Mouse (Mus musculus): Measurements from ENCODE around the gene Atp6ap1l. TPM values are rescaled to one million over a fixed set of nuclear protein-coding genes. Genes with fewer than 3 reads are reported as not detected.

Atp6ap1l gene
- polyA plus RNA-seq, 1 experiment from 2014 or later = 0.18 TPM

DNA sequence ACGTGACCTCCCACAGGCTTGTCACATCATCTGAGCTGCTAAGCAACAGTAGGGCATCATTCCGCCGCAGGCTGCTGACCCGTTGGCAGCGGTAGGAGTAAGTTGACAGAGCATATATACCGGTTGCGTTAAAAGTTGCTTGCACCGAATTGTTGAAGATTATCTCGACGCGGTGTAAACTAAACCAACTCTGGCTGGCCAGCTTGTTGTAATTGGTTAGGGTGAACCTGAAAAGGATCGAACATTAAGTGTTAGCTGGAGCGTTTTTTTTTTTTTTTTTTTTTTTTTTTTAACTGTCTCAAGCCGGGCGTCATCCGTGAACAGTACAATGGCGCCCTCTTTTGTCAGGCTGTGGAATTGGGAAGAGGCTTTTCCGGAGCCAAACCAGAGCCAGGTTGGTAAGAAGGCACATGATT lies 18.6 kb downstream of the Atp6ap1l start:
- peak; percentile 66 for DNase-seq (ENCODE audit: low spot score)

DNA sequence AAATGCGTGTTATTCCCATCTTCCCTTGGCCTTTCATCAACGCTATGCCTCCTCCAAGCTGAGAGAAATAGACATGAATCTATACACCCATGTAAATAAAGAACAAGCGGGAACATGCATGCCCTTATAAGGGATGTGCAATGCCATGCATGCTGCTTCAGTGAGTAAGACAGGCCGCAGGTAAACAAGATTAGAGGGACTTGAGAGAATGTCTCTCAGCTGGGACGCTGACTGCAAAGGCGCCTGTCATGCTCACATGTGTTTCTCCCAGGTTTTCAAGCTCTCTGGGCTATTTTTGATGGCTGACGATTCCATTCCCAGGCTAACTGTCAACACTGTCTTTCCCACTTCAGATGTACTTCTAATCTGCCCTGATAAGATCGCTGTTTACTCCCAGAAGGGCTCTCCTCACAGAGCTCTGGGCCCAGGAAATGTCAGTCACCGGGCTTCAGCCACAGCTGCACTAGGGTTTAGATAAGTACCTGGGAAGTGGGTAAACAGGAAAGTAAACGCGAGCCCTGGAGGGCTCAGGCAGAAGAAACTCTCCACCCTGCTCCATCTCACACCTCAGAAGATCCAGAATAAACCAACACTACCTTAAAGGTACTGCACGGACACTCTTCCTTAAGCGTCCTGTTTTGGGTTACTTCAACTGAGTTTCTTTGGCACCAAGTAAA lies 19.2 kb downstream of the Atp6ap1l start:
- peak; percentile 40 for DNase-seq (ENCODE audit: low spot score)

DNA sequence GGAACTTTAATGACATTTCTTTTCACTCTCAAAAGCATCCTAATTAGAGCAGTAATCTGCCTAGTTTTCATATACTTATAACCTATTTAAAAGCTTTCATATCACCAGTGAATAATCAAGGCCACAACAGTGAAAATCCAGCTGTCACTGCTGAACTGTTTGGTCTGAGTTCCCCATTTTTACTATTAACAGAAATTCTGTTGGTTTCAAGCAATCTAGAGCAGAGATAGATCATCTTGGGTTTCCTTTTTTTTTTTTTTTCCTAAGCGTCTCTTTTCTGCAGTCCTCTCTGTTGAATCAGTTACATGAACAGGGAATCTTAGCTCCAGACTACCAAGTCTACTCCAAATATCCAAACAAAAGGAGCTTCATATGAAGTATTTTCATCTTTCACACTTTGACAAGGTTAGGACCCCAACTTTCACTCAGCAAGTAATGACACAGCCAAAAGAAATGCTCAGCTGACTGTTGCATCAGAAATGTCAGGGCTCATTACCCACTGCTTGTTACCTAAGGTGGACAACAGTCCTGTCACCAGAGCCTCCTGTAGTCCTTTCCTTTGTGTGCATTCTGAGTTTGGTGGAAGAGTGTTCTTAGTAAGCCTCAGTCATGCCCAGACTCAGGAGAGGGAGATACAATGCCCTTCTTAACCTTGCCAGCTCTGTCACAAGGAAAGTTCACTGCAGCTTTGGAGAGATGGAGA lies 23.3 kb downstream of the Atp6ap1l start:
- no peak for DNase-seq (ENCODE audit: low spot score)

DNA sequence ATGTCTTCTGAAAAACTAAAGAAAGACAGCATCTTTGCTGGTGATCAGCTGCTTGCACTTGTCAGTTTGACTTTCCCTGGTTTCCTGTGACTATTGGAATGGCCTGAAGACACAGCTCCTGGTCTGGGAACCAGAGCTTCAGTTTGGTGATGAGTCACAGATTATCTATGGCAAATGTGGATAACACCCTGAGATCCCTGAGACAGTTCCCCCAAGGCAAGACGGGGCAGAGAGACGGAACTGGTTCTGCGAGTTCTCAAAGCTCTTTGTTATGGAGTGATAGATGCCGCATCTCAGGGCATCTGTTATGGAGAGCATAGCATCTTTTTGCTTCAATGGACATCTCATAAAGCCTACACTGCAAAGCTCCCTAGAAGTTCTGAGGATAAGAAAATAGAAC lies 33.6 kb downstream of the Atp6ap1l start:
- no peak for DNase-seq (ENCODE audit: low spot score)

DNA sequence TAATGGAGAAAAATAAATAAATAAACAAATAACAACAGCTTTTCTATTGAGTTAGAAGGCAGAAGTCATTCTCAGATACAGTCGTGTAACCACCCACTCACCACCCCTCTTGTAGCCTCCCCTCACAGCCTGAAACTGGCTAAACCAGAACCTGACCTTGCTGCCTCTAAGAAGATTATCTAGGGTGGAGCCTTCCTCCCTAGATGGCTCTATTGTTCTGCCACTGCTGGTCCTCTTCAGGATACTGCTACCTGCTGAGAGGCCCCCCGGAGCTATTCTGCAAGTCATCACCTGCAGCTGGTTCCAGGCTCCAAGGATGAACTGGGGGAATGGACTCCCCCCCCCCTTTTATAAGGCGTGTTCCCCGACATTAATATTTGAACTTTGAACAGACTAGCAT lies 36.0 kb downstream of the Atp6ap1l start:
- no peak for DNase-seq (ENCODE audit: low spot score)

- no peak for DNase-seq (ENCODE audit: low spot score)
Observed at GRCm38 (mm10) chr13:90862138-90862537, 43.0 kb downstream of the Atp6ap1l start.

DNA sequence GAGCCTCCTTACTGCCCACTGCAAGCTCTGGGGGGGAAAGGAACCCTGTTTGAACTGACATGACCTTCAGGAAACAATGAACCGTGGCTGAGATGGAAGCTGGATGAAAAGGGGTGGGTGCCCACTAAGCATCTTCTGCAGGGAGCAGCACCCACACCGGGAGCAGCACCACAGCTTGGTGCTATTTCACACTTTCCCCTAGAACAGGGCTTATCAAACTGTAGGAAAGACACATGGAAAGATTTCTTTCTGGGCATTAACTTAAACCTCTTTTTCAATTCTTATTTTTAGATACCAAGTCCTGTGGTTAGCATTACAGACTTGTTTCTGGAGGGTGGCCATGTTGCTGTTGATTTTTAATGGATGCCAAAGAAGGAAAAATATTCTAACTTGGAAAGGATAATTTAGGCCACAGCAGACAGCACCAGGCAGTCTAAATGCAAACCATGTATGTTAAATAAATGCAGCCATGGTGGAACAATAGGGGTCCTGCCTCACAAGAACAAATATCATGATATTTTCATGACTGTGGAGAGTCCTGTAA lies 44.2 kb downstream of the Atp6ap1l start:
- DNase-seq (ENCODE audit: low spot score) = no peak

DNA sequence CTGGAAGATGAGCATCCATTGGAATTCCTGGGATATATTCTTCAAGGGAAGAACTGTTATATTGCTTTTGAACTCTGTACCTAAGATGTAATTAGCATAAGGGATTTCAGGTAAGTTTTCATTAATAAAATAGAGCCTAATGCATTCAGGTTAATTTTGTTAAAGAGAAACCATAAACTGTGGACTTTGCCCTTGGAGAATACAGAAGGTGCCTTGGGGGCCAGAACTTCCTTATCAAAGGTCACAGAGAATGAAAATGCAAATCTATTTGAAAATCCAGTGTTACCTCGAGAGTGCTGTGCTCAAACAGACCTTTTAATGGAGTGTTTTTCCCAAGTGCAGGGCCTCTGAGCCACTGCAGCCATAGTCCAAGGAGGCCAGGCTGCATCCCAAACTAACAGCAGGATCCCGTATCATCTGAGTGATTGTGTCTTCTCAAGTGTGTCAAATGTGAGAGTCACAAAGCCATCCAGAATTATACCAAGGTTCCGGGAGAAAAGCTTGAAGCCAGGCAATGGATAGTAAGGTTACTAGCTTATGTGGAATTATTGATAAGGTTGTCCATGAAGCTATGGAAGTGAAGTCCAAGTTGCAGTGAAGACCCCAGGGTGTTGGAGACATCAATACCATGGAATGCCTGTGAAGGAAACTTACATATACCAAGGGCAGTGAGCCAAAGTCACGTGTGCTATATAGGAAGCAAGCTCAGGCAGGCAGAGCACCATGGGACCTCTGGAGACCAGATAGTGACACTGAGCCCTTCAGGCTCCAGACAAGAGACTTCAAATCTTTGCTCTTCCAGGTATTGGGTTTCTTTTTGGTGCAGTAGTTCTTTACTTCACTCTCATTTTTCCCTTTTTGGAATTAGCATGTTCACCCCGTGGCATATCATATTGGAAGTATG lies 52.2 kb downstream of the Atp6ap1l start:
- DNase-seq (ENCODE audit: low spot score) = no peak

DNA sequence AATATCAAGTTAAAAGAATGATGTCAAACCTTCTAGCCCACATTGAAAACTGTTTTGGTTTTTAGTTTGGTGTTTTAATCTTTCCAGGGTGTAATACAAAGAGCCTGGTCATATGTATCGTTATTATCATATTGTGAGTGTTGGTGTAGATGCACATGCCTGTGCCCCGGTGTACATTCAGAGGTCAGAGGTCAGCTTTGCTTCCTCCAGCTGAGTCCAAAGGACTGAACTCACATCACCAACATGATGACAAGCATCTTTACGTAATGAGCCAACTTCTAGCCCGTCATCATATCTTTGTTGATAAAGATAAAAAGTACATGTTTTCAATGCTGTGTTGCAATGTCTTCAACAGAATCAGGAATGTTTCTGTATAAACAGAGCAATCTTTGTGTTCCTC lies 53.4 kb downstream of the Atp6ap1l start:
- no peak for DNase-seq (ENCODE audit: low spot score)

GRCm38 (mm10) chr13:90844191-90844590 lies 61.0 kb downstream of the Atp6ap1l start:
- DNase-seq (ENCODE audit: low spot score) = no peak

DNA sequence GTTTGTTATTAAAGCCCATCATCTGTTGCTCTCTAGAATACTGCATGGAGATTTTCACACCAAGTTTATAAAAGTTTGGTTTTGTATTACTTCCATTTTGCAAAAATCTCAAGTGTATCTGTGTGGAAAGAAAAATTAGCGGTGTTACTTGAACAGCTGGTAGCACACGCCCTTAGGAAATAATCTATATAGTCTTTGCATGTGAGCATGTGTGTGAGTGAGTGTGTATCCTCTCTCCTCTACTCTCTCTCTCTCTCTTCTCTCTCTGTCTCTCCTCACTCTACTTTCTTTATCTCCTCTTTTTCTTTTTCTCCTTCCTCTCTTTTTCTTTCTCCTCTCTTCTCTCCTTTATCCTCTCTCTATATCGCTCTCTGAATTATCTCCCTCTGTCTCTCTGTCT lies 61.7 kb downstream of the Atp6ap1l start:
- no peak for DNase-seq (ENCODE audit: low spot score)

GRCm38 (mm10) chr13:90841213-90841553 lies 64.0 kb downstream of the Atp6ap1l start:
- no peak for DNase-seq (ENCODE audit: low spot score)

- DNase-seq (ENCODE audit: low spot score) = peak; percentile 75
Observed at GRCm38 (mm10) chr13:90840530-90841212, 64.5 kb downstream of the Atp6ap1l start.

DNA sequence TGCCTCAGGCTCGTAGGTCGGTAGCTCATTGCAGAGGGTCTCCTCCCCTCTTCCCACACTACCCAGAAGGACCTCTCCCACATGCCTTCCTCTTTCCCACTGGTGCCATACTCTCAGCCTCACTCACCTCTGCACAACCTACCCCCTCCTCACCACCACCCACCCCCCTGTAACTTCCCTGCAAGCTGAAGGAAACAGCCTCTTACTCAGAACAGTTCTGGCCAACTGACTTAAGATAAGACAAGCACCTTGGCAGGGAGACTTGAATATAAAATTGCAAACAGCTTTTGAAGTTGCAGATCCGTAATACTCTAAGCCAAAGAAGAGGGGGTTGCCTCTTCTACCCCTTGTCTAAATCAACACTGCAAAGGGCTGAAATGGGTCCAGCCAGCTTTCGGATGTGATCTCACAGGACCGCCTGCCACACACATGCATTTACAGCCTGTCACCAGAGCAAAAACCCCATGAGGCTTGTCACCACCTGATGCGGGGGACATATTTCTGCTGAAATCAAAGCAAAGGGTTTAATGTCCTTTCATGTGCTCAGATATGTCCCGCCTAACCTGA lies 71.4 kb downstream of the Atp6ap1l start:
- DNase-seq (ENCODE audit: low spot score) = no peak

Other genes starting within 250 kb of the Atp6ap1l start
- 425 and 443 TPM in 2 replicates for gene Rps23, start 17.6 kb upstream of the Atp6ap1l start, polyA plus RNA-seq (2015; fragmentation: Nextera tagmentation; extraction: Ambion mirVana)